Mouse (Mus musculus): ENCODE measurements around the gene Chst11.

Chst11 gene

DNA sequence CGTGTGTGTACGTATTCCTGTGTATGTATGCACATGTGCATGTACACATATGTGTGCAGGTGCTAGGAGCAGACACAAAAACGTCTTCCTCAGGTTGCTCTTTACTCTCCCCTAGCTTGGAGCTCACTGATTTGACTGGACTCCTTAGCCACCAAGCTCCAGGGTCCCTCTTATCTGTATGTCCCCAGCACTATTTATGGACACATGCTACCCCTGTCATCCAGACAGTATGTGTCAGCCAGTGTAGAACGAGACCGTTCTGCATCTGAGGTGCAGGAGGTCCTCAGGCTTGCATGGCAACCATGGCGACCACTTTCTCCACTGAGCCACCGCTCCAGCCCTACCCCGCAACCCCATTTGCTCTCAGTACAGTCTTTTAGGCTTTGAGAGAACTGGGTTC lies 93.4 kb downstream of the Chst11 start:
- no peak for DNase-seq

DNA sequence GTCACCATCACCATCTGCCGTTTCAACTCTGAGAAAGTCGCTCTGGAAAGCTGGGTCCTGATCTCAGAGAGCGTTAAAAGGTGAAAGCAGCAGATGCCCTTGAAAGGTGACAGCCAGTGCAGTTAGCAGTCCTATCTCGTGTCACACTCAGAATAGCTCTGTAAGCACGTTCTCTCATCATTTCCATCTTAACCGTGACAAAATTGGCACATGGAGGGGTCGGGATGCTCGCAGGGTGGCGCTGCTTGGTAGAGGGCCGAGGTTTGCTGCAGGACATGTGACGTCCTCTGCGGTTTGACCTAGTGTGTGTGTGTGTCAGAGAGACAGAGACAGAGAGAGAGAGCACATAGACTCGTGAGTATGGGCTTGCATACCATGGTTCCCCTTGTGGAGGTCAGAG lies 94.5 kb downstream of the Chst11 start:
- no peak for DNase-seq

DNA sequence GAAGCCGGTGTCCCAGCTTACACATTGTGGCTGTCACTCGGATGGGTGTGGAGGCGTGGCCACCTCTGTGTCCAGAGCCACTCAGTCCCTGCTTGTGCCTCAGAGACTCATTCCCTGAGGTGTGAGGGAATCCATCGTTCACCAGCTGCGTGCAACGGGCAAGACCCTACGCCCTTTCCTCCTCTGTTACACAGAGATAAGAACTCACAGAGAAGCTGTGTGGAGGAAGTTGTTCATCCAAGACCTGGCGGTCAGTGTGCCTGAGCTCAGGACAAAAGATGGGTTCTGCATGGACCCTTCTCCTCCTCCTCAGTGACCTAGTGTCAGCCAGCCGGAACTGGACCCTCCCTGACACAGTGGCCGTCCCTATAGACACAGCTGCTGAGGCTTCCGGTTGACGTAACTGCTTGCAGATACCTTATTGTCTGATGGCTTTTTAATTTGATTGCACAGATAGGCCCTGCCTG lies 95.0 kb downstream of the Chst11 start:
- no peak for DNase-seq

DNA sequence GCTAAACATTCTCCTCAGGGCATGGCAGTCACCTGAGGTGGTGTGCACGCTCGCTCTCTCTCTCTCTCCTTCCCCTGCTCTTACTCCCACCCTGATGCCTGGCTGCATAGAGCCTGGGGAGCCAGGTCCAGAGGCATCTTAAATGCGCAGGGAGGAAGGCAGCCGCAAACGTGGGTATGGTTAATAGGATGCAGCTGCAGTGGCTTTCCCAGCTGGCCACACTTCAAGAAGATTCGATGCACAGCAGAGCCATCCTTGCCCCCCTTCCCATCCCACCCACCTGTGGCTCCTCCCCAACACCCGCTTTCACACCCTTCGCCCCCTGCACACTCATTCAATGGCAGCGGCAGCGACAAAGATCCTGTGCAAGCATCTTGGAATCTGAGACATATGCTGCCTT lies 95.6 kb downstream of the Chst11 start:
- no peak for DNase-seq

DNA sequence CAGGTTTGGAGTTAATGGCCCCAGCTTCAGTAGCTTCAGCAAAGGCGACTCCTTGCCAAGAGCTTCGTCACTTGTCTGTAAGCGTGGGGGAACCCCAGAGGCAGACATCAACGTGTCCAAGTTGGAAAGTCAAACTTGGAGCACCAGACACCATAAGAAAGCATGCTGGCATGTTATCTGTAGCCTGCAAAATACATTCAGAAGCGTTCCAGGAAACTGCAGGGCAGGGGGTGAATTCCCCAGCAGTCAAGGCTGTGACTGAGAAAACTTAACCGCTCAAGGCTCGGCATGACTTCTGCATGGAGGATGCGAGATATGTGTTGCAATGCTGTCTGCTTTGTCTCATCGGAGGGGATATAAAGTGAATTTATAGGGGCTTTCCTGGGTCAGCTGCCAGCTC lies 98.6 kb downstream of the Chst11 start:
- peak; percentile 35 to 46 for DNase-seq

DNA sequence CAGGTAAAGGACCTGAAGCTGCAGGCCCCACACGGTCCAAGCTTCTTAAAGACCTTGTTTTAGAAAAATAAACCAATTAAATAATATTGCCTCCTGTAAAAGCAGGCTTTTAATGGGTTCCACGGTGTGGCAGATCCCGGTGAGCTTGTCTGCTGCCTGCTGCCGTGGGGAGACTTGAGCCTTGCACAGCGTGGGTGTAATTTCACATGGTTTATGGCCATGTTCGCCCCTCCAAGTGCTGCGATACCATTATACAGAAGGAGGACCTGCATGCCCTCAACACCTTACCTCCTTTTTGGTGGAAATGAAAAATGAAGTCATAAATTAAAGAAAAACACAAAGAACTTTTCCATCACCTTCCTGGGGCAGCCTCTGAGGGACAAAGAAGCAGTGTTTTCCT lies 103.0 kb downstream of the Chst11 start:
- DNase-seq = no peak

DNA sequence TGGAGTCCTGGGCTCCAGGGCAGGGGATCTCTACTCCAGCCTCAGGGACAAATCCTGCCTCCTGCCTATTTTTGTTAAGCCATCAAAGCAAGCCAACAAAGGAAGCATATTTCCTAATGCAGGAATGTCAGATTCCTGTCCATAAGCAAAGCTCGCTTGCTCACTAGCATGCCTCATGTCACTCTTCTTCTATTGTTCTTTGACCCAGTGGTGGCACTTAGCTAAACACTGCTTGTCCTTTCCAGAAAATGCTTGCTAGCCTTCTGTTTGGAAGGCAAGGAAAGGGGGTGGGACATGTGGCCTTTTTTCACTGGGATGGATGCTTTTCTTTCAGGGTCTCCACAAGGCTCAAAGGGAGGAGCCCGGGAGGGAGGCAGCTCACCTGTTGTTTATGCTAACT lies 103.5 kb downstream of the Chst11 start:
- DNase-seq = no peak

DNA sequence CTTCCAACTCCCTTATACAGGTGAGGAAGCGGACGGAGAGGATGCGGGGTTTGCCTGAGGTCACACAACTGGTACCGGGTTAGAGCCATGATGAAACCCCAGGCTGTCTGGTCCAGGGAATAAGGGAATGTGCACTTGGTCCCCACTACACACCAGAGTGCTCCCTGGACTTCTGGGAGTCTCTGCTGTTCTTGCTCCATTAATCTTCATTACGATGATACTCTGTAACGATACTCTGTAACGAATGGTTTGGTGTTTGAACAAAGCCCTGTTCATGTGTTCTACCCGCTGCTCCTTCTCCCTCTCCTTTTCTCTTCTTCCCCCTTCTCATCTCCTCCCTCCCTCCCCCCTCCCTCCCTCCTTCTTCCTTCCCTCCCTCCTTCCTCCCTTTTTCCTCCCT lies 104.9 kb downstream of the Chst11 start:
- DNase-seq = no peak

DNA sequence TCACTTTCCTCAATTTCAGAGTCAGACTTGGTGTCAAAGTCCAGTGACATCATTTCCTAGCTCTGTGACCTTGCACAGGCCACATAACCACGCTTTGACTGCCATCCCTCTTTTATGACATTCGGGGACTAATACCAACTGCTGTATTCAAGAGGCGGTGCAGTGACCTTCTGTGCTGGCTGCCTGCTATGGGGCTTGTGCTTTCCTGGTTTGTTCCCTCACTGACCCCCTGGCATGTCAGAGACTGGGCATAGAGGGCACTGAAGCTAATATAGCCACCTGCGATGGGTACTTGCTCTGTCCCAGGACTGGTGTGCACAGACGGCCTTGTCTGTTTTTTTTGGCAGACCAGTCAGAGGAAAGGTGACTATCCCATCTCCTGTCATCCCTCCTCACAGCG lies 108.4 kb downstream of the Chst11 start:
- no peak for DNase-seq

DNA sequence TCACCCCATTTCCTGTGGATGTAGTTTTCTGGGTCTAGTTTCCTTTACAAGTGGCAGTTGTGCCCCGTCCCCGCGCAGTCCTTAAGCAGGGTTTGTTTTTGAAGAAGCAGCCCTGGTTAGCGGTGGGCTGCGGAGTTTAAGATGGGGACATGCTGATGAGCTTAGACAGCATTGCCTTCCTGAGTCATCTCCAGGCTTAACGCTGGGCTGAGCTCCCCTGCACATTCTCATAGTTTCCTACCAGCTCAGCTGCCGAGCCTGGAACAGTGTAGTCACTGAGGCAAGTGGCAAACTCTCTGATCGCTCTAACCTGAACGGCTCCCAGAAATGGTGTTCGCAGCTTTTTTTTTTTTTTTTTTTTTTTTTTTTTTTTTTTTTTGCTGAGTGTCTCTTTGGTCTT lies 109.0 kb downstream of the Chst11 start:
- DNase-seq = no peak

DNA sequence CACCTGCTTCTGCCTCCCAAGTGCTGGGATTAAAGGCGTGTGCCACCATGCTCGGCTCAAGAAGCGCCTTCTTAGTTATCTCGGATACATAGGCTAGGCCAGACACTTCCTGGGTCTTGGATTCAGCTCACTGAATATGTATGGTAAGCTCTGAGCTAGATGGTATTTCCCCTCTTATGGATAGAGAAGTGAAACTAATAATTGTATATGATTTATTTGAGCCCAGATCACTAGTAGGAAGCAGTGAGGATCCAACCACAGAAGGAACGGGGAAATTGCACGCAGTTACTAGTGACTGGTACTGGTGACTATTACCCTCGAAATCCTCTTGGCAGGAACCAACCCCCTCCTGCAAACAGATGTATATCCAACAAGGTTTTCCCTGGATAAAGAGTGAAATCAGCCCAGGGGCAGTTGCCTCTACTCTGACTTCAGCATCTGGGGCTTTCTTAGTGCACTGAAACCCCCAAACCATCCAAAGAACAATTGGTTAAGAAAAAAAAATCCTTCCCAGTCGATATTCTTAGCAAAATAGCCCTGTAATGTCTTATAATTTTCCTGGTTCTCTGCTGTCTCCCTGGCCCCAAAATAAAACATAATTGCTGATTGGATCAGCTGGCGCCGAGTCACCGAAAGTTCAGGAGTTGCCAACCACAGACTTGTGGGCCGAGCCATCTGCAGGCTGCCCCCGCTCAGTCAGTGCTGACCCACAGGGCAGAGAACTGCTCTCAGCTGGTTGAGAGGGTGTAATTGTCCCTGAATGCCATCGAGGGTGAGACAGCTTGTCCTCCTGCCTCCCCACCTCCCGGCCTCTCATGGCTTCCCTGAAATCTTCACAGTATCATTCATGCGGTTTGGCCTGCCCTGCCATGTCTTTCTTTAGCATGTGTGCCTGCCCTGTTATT lies 109.8 kb downstream of the Chst11 start:
- DNase-seq = peak; percentile 49 to 54

DNA sequence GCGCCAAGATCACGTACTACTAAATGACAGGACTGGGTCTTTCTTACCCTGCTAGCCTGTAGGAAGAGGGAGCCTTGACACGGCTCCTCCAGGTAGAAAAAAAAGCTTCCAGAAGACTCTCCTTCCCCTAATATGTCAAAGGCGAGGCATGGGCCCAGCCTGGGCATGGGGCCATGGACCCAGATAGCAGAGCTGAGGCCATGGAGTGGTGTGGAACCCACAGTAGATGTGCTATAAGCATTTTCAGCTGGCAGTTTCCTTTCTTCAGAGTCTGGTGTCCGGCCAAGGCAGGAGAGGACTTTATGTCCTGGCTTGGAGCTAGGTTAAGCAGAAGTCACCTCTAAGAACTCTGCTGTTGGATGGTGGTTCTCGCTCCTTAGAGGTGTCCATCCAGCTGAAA lies 111.0 kb downstream of the Chst11 start:
- no peak for DNase-seq

DNA sequence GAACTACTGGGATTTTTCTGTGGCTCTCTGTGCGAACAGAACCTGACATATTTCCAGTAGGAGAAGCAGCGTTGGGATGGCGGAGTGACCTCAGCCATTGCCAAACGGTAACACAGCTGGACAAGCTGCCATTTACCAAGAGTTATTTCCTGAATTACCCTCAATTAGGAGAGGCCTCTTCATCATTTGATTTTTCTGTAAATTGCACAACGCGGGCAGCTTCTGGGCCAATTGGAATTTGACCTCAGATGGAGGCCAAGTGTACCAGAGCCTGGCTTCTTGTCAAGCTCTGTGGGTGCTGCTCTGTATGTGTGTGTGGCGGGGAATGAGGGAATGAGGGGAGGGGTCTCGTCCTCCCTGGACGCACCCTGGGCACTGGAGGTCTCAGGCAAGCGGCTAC lies 113.6 kb downstream of the Chst11 start:
- no peak for DNase-seq

DNA sequence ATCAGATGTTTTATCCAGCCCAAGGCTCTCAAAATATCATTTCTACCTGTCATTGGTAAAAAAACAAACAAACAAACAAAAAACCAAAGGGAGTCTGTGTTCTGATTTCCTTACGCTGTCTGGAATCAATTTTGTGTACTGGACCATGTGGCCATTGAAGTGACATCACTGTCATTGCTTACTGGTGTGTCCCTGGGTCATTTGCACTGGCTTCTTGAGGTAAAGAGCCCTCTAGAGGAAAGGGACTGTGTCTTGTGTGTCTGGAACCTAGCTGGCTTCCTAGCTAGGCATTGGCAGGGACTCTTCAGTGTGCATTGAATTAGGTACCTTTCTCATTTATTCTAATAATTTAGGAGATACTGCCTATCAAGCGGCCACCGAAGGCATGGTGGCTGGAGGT lies 114.4 kb downstream of the Chst11 start:
- DNase-seq = no peak

DNA sequence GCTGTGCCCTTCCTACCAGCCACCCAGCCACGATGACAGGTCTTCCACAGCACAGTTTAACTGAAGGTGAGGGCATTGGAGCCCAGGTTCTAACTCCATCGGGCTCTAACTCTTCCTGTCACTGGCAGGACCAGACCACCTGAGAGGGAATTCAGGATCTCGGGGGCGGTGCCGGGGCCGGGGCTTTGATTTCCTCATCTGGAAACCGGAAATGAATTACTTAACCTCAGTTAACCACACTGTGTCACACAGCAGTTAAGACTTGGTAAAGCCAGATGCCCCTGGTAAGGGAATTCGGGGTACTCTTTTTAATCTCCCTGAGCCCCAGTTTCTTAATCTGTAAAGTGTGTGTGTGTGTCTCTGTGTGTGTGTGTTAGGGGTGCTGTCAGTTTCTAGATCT lies 115.6 kb downstream of the Chst11 start:
- no peak for DNase-seq

DNA sequence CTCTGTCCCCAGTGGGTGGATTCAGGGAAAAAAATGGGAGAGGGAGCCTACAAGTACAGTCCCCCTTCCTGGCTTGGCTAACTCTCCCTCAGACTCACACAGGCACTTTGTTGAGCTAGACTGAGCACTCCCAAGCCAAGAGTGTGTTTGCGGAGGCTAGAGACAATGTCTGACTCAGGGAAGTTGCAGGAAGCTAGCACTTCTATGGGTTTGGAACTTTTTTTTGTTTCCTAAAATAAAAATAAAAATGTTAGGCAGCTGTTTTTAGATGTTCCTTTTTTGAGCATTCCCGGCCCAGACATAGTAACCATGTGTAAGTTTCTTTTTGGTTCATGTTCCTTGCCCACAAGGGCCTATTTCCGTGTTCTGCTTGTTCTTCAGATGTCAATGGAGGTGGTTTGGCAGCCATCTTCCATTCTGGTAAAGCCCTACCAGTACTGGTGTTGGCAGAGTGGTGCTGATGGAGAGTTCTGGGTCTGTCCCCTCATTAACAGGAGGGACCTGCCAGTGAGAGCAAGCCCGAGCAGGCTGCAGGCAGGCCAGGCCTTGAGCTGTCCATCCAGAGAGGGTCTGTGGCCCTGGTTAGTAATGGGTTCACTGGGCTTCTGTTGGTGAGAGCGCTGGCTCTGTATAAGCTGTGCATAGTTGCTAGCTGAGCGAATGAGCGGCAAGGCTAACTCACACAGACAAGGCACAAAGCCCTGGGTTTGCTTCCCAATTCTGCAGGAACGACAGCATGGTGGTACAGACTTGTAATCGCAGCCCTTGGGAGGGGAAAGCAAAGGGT lies 116.3 kb downstream of the Chst11 start:
- no peak for DNase-seq

DNA sequence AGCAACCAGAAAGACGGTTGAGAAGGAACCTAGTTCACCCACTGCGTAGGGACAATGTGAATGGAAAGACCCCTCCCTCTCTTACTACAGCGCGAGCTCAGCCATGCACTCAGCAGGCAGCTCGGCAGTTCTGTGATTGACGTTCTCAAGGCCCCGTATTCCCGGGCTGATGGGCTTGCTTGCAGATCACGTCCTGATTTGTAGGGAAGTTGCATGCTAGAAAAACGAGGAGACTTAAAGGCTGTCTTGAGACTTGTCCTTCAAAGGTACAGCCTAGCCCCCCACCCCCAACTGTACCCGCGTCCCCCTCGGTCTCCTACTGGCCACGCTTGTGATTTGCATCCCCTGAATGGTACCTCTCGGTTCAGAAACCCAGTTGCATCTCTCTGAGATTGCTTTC lies 117.4 kb downstream of the Chst11 start:
- no peak for DNase-seq

DNA sequence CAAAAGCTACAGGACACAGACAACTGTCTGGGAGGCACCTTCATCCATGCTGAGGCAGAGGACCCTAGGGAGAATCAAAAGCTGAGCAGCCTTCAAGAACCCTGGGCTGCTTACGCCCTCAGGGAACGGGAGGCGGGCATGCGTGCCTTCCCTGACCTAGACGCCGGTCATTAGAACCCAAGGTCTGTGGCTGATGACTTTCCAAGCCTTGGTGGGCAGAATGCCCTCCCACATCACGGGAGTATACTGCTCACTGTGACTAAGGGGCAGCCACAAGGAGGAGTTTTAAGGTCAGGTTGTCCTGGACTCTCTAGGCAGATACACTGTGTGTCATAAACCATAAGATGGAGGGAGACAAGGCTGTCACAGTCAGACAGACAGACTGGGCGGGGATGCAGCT lies 118.9 kb downstream of the Chst11 start:
- DNase-seq = no peak

DNA sequence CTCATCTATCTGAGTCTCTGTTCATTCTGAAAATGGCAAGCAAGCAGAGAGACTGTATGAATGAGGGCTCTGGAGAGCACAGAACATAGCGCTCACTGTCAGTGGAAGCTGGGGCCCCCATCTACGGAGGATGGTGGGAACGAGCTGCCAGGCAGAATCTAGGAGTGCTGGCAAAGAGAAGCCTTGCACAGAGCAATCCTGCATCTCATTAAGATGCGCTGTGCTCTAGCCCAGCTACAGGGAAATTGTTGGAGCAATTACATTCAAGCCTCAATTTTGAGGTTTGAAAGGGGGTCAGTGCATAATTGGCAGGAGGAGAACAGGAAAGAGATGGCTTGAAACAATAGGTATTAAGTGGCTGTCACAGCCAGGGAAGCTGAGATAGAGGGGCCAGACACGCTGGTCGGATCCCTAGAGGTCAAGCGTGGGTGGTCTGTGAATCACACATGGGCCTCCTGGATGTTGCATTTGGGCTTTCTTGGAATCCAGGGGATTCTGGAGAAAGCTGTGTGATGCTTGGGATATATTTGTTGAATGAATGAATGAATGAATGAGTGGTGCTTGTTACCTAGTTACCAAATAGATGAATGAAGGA lies 121.0 kb downstream of the Chst11 start:
- peak in 1 of 2 experiments; percentile 59 for DNase-seq

DNA sequence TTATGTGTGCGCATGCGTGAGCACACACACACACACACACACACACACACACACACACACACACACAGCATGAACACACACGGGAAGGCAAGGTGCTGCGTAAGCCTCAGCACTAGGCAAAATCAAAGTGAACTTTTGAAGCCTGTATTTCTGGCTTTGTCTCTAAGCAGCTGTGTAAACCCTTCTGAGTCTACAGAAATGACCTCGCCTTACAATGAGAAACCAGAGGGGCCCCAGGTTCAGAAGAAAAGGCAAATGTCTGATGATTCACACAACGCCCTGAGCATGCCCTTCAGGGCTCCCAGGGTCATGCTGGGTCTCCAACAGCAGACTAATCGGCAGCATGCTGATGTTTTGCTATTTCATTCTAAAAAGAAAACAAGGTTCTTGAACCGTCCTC lies 122.1 kb downstream of the Chst11 start:
- no peak for DNase-seq

DNA sequence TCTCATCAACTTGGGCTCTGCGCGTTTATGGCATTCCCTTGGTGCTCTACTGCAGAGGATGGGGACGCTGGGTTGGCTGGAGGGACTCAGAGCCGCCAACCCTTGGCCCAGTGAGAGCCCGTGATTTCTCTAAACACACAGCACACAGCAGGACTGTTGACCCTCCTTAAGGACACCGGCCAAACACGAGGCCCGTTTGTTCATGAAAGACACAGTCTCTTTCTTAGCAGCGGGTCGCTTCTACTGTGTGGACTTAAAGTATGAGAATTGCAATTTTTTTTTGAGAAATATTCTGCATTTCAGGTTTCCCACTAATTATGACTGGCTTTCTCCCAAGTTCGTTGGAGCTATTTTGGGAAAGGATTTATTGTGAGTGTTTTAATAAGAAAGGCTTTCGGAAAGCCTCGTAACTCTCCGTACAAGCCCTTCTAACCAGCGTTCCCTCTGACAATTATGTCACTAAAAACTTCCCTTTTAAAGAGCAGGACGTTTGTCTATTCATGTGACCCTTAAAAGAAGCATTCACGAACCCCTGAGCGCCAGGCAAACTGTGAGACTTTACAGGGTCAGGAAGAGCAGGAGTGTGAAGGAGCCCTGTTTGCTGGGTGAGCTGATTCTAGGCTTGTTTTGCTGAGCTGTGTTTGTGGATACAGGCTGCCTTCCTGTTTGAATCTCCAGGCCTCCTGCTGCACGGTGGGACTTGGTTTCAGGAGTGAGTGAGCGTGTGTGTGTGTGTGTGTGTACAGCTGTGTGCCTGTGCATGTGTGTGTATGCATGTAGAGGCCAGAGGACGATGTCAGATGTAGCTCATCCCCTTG lies 122.8 kb downstream of the Chst11 start:
- peak in 1 of 2 experiments; percentile 54 for DNase-seq

DNA sequence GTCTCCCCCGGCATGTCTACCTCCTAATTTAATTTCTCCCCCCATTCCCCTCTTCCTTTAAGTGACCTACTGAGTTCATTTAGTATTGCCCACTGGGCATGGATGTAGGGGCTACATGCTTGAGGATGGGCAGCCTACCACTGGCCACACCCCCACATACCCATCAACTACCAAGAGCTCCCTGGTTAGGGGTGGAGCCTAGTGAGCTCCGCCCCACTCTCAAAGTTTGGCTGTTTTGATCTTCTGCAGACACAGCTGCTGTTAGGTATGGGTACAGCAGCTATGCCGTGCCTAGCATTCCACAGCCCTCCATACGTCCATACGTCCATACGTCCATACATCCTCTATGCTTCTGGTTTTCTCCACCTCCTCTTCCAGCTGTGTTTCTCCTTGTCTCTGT lies 123.6 kb downstream of the Chst11 start:
- DNase-seq = no peak

DNA sequence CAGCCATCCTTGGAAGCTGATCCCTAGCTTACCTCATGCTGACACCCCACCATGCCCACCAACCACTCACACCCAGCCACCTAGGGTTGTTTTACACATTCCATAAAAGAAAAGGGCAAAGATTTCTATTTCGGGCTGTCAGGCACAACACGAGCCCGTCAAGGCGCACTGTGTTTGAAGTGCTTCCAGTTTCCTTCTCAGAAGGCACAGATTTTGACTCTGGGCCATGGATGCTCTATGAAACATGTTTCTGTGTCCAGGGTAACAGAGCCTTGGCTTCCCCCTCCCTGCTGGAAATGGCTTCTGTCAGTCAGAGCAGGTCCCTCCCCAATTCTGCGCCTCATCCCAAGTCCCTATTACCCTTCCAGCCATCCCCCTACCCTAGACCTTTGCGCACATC lies 125.7 kb downstream of the Chst11 start:
- peak; percentile 75 to 83 for DNase-seq
